Mouse (Mus musculus) hindbrain, embryonic 11.5 days (tissue): Measurements from ENCODE around the gene Mfn2. TPM values are rescaled to one million over a fixed set of nuclear protein-coding genes. Genes with fewer than 3 reads are reported as not detected.
"Not testable (repeated sequence)": the region's sequence is repeated elsewhere in the genome, so short reads cannot be mapped to it uniquely, and the experiment has no call there.

ENCODE experiments used
- ATAC-seq: fragments of 200-750 bp; cut with Nextera tagmentation; 2 replicates; pipeline ENCODE4 v1.8.0; 2017; ENCODE audit warnings: mild to moderate bottlenecking, moderate TSS enrichment, moderate library complexity; ENCODE audit not compliant: low FRiP score
- DNase-seq: peaks from one replicate; pipeline ENCODE4 v3.0.0-alpha.2; 2015; ENCODE audit warnings: low spot score
- H3K27ac ChIP-seq: fragments of 300-500 bp; sonication (generic); 2 replicates; pipeline ENCODE4 v1.5.1; 2014; ENCODE audit warnings: mild to moderate bottlenecking, low read depth, low read length
- H3K27me3 ChIP-seq: fragments of 300-500 bp; sonication (generic); 2 replicates; pipeline ENCODE4 v1.6.1; 2014; ENCODE audit warnings: mild to moderate bottlenecking, low read length, moderate library complexity, mixed read lengths; ENCODE audit not compliant: control insufficient read depth, insufficient read depth
- H3K36me3 ChIP-seq: fragments of 300-500 bp; sonication (generic); 2 replicates; pipeline ENCODE4 v1.6.1; 2014; ENCODE audit warnings: mild to moderate bottlenecking, low read length, moderate library complexity, mixed read lengths; ENCODE audit not compliant: control insufficient read depth, insufficient read depth
- H3K4me1 ChIP-seq: fragments of 300-500 bp; sonication (generic); replicated peaks from 2 replicates; pipeline ENCODE4 v1.6.1; 2014; ENCODE audit warnings: low read length, mixed read lengths; ENCODE audit not compliant: control insufficient read depth, insufficient read depth
- H3K4me2 ChIP-seq: fragments of 300-500 bp; sonication (generic); replicated peaks from 2 replicates; pipeline ENCODE4 v1.6.1; 2014; ENCODE audit warnings: mild to moderate bottlenecking, low read depth, low read length
- H3K4me3 ChIP-seq: fragments of 300-500 bp; sonication (generic); 2 replicates; pipeline ENCODE4 v1.5.1; 2014; ENCODE audit warnings: low read depth, low read length
- H3K9ac ChIP-seq: fragments of 300-500 bp; sonication (generic); 2 replicates; pipeline ENCODE4 v1.6.1; 2014; ENCODE audit warnings: low read depth, low read length
- H3K9me3 ChIP-seq: fragments of 300-500 bp; sonication (generic); 2 replicates; pipeline ENCODE4 v1.6.1; 2016; ENCODE audit warnings: low read length; ENCODE audit not compliant: control insufficient read depth
- WGBS: fragments of 180-500 bp; shearing (Covaris S2); extraction: QIAGEN DNeasy Blood & Tissue Kit; methylation state at CpG from one replicate; pipeline ENCODE4 v1.1.7; 2014; 5-methylcytosine and 5-hydroxymethylcytosine counted together
- polyA plus RNA-seq: library from polyadenylated mRNA; unstranded; fragments of >200 nt; fragmentation: Nextera tagmentation; extraction: Ambion mirVana; gene quantifications from 2 replicates; pipeline ENCODE4 v1.2.1, GENCODE M21; 2014

The Mfn2 gene
- polyA plus RNA-seq, 1 experiment from 2014 or later: 33.2 TPM

DNA sequence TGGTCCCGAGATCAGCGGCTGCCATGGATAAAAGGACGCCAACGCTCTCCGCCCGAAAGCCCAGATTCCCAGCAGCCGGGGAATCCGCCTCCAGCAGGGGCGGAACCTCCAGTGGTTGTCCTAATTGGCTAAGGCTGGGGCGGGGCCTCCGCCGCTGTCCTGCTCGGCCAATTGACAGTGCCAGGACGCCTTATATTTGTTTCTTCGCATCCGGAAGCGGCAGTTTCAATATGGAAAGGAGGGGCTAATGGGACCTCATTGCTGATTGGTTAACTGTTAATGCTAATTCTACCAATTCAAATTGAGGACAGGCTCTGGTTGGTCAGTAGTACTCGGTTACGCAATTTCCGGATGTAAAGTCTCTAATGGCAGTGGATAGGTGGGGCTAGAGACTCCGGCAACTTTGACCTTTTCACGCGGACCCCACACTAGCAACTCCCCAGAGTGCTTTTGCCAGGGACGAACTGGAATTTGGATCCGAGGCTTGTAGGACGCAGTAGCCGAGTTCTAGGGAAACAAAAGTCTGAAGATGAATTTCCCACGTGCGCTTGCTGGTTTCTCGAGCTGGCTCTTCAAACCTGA is 36.0 kb downstream of the Mfn2 start, which contains the start of the genes Miip and Fv1:
TSS of gene Miip (minus strand) at position 367 of the 582 bp plus-strand sequence.
TSS of gene Fv1 (plus strand) at position 530 of the 582 bp plus-strand sequence.
- Histone ChIP-seq H3K27me3 (no peaks in the 10 kb centered on the region), H3K36me3 (peaks cover 8% of the 10 kb centered on the region), H3K4me3 (peak within 1 kb of the TSS; percentile 89), H3K4me2 (peak within 1 kb of the TSS; percentile 73), H3K27ac (peak within 1 kb of the TSS; percentile 63), H3K4me1 (peaks cover 7% of the 10 kb centered on the region), H3K9ac (peak within 1 kb of the TSS; percentile 71), H3K9me3 (no peaks in the 10 kb centered on the region)
- under 1% methylated on average over 30 of the region's 30 CpGs for WGBS
- ATAC-seq (peak; percentile 99), DNase-seq (peak; percentile 94)

DNA sequence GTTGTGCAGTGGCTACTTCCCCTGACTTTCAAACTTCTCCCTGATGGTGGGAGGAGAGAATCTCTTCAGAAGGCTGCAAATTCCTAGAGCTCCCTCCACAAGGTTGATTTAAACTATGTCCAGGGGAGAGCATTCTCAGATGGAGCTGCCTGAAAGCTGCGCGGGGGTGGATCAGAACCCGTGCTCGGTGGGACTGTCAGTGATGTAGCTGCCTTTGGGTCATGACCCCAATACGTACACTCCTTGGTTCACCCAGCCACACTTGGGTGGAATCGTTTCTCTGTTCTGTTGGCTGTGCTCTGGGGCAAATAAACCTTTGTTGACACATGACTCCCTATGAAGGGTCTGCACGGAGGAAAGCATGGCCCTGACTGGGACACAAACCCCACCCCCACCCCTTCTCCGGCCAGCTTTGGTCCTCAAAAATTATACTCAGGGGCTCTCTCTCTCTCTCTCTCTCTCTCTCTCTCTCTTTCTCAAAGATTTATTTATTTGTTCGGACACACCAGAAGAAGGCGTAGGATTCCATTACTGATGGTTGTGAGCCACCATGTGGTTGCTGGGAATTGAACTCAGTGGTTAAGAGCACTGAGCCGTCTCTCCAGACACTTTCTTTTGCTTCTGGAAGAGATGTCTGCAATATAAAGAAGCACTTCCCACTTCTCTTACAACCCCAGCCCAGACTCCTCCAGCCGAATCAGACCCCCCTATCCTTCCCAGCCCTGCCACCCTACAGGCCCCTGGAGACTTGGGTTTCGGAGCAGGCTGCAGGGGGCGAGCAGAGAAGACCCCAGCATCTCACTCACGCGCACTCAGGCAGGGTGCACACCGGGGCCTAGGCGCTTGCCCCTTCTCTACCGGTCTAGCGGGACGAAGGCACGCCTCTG is 36.7 kb downstream of the Mfn2 start:
- Histone ChIP-seq H3K9me3 (no peaks in the 10 kb centered on the region), H3K4me2 (peak overlapping the region; percentile 66), H3K4me1 (peaks cover 7% of the 10 kb centered on the region), H3K36me3 (peaks cover 4% of the 10 kb centered on the region), H3K4me3 (peak overlapping the region; percentile 89), H3K9ac (peak overlapping the region; percentile 71), H3K27me3 (no peaks in the 10 kb centered on the region), H3K27ac (peak overlapping the region; percentile 63)
- ATAC-seq (0 out of 2 replicates have a peak, but pooled peaks have one; percentile 0), DNase-seq (peak; percentile 13)
- 6% methylated on average over 22 of the region's 22 CpGs for WGBS

DNA sequence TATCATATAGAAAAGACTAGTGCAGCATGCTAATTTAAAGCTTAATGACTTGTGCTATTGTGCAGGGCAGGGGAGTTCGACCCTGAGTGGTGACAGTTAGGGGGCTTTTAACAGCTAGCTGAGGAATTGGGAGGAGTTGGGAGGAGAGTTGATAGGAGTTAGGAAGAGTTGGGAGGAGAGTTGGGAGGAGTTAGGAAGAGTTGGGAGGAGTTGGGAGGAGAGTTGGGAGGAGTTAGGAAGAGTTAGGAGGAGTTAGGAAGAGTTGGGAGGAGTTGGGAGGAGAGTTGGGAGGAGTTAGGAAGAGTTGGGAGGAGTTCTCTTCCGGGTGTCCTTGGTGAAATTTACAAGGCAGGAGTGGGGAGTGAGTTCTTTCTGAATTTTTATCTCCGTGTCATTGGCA is 37.7 kb downstream of the Mfn2 start:
- H3K9me3 ChIP-seq, H3K4me3 ChIP-seq, H3K27ac ChIP-seq, H3K4me1 ChIP-seq, H3K9ac ChIP-seq, H3K27me3 ChIP-seq, H3K4me2 ChIP-seq, ATAC-seq, DNase-seq: not testable (repeated sequence)
- H3K36me3 ChIP-seq: peaks cover 12% of the 10 kb centered on the region
- 58% methylated on average over 3 of the region's 3 CpGs for WGBS

DNA sequence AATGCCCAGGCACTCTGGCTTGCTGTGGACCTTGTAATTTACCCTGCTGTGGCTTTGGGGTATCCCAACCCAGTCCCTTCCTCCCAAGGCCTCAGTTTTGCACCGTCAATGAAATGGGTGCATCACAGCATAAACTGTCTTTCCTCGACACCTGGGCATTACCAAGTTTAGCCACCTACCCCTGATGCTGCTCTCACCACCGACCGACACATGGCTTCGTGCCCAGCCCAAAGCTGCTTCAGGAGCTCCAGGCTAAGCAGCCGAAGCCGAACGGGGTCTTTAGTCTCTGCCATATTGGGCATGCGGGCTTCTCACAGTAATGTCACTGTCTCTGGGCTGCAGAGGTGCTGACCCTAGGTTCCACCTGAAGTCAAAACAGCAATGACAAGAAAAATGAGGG is 38.4 kb downstream of the Mfn2 start:
- no peaks in the 10 kb centered on the region for H3K9me3 ChIP-seq
- no peaks in the 10 kb centered on the region for H3K27me3 ChIP-seq
- H3K9ac ChIP-seq: no peak overlapping the region
- no peak for DNase-seq
- H3K27ac ChIP-seq: no peak overlapping the region
- H3K4me1 ChIP-seq: peaks cover 7% of the 10 kb centered on the region
- no peak overlapping the region for H3K4me2 ChIP-seq
- H3K4me3 ChIP-seq: no peak overlapping the region
- WGBS: 95% methylated on average over 9 of the region's 9 CpGs
- no peak for ATAC-seq
- peaks cover 18% of the 10 kb centered on the region for H3K36me3 ChIP-seq

DNA sequence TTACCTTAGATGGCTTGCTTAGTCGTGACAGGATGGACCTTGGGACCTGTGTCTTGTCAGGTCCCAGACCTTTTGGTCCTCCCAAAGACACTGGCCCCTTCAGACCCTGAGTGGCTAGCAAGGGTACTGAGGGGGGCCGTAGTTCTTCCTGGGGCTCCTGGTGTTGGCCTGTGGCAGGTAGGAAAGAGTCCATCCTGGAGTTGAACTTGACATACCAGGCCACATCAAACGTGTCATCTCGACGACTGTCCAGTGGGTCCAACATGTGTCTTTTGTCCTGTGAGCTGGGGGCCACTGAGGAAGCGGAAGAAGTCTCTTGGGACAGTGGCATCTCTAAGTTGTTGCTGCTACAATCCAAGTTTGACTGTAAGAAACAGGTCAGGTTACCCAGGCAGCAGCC is 38.9 kb downstream of the Mfn2 start:
- Histone ChIP-seq H3K9ac (no peak overlapping the region), H3K4me2 (no peak overlapping the region), H3K9me3 (no peaks in the 10 kb centered on the region), H3K4me3 (no peak overlapping the region), H3K27ac (no peak overlapping the region), H3K27me3 (no peaks in the 10 kb centered on the region), H3K4me1 (peaks cover 7% of the 10 kb centered on the region), H3K36me3 (peaks cover 21% of the 10 kb centered on the region)
- WGBS: 96% methylated on average over 6 of the region's 6 CpGs
- DNase-seq (no peak), ATAC-seq (no peak)

DNA sequence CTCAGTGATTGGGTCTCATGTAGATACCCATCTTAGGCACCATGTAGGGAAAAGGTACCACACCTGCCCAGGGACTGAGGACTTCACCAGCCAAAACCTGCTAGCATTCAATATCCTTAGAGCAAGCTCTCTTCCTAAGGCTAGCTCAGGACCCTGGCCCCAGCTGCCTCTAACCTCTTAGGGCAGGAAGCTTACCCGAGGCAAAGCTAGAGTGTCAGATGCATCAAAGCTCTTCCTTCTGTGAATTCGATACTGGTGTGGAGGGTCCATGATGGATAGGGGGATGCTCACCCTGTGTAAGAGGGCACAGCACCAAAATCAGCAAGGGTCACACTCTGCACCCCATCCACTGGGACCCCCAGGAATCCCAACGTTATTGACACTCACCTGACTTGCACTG is 42.5 kb downstream of the Mfn2 start:
- H3K36me3 ChIP-seq: peaks cover 21% of the 10 kb centered on the region
- no peak for ATAC-seq

DNA sequence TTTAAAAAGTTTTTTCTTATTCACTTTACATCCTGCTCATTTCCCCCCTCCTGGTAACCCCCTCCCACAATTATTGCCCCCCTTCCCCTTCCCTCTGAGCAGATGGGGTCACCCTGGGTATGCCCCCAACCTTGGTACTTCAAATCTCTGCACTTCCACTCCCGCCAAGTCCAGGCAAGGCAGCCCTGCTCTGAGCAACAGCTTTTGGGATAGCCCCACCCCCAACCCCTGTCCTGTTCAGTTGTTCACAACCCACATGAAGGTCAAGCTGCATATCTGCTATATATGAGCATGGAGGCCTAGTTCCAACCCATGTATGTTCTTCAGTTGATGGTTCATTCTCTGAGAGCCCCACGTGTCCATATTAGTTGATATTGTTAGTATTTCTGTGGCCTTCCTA is 53.7 kb downstream of the Mfn2 start:
- no peak overlapping the region for H3K9ac ChIP-seq
- H3K4me3 ChIP-seq: no peak overlapping the region
- 0 out of 2 replicates have a peak, but pooled peaks cover 2% of the 10 kb centered on the region for H3K4me1 ChIP-seq
- no peaks in the 10 kb centered on the region for H3K9me3 ChIP-seq
- H3K27me3 ChIP-seq: no peaks in the 10 kb centered on the region
- H3K36me3 ChIP-seq: no peaks in the 10 kb centered on the region
- no peak overlapping the region for H3K27ac ChIP-seq
- ATAC-seq: no peak
- WGBS: 86% methylated on average over 2 of the region's 2 CpGs
- no peak for DNase-seq
- H3K4me2 ChIP-seq: no peak overlapping the region

More for the DNA sequence above, 42.5 kb downstream of the Mfn2 start:
- no peaks in the 10 kb centered on the region for H3K4me1 ChIP-seq
- no peaks in the 10 kb centered on the region for H3K9me3 ChIP-seq
- H3K9ac ChIP-seq: no peak overlapping the region
- no peak for DNase-seq
- H3K4me2 ChIP-seq: no peak overlapping the region
- H3K4me3 ChIP-seq: no peak overlapping the region
- no peak overlapping the region for H3K27ac ChIP-seq
- WGBS: 94% methylated on average over 3 of the region's 3 CpGs
- no peaks in the 10 kb centered on the region for H3K27me3 ChIP-seq

DNA sequence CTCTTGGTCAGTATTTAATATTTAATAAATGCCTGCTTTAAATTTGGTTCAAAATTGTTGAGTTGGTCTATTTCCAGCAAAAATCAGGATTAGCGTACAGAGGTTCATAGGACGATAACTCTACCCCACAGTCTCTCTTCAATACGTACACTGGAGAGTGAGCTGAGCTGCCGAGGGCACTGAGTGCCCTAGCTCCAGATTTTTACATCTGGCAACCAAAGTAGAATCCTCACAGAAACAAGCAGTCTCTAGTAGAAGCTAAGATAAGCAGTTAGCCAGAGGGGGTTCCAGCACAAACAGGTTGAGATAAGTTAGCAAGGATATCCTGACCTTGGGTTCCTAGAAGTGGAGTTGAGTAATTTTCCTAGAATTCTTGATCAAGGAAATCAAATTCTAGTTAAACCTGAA is 55.9 kb downstream of the Mfn2 start:
- peak; percentile 77 for ATAC-seq
- Histone ChIP-seq H3K36me3 (0 out of 2 replicates have a peak, but pooled peaks cover 2% of the 10 kb centered on the region), H3K9ac (peak overlapping the region; percentile 69), H3K4me3 (peak overlapping the region; percentile 68), H3K9me3 (no peaks in the 10 kb centered on the region), H3K4me2 (peak overlapping the region; percentile 63), H3K4me1 (0 out of 2 replicates have a peak, but pooled peaks cover 2% of the 10 kb centered on the region), H3K27ac (no peak overlapping the region), H3K27me3 (no peaks in the 10 kb centered on the region)
- 8% methylated on average over 4 of the region's 4 CpGs for WGBS
- DNase-seq: no peak
